Mouse (Mus musculus): ENCODE results near the gene 4931440F15Rik. TPM values are rescaled to one million over a fixed set of nuclear protein-coding genes. Genes with fewer than 3 reads are reported as not detected.
"Not testable (repeated sequence)": the region's sequence is repeated elsewhere in the genome, so short reads cannot be mapped to it uniquely, and the experiment has no call there.

4931440F15Rik gene
- polyA plus RNA-seq, 1 experiment, result 0.15 TPM

DNA sequence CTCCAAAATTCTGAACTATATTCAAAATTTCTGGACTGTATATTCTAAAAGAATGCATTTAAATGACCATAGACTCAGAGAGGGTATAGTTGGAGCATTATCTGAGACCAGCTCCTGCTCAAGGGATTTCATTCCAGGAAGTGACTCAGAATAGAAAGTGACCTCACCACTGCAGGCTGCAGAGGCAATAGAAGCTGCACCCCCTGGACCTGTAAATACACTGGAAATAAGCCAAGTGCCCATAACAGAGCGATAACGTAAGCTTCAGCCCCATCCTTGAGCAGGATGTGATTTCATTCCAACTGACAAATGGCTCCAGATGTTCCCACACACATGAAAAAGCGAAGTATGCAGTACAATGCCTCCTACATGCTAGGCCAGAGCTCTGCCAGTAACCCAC is 14.3 kb upstream of the 4931440F15Rik start:
- H3K36me3 ChIP-seq (ENCODE audit: control insufficient read depth, insufficient read depth, low read length), result no peaks in the 10 kb centered on the region
- no peak overlapping the region for H3K4me3 ChIP-seq (ENCODE audit: control insufficient read depth, insufficient read depth, low read length)
- DNase-seq, result no peak
- H3K27me3 ChIP-seq (ENCODE audit: control insufficient read depth, insufficient read depth, low read length), result no peaks in the 10 kb centered on the region
- no peaks in the 10 kb centered on the region for H3K4me1 ChIP-seq (replicated peaks; ENCODE audit: control insufficient read depth, insufficient read depth, low read length)
- no peak overlapping the region for H3K27ac ChIP-seq (ENCODE audit: control insufficient read depth, insufficient read depth, low read length)
- TF ChIP-seq CTCF (IDR thresholded peaks at IDR 0.05; ENCODE audit: borderline replicate concordance, control insufficient read depth, extremely low read depth, insufficient read depth, low read length, poor library complexity), result no peak
- no peak for TF ChIP-seq POLR2A (IDR thresholded peaks at IDR 0.05; ENCODE audit: control insufficient read depth, extremely low read depth, insufficient read depth, low read length, poor library complexity)
- 86% methylated on average over 3 of the region's 3 CpGs for WGBS

DNA sequence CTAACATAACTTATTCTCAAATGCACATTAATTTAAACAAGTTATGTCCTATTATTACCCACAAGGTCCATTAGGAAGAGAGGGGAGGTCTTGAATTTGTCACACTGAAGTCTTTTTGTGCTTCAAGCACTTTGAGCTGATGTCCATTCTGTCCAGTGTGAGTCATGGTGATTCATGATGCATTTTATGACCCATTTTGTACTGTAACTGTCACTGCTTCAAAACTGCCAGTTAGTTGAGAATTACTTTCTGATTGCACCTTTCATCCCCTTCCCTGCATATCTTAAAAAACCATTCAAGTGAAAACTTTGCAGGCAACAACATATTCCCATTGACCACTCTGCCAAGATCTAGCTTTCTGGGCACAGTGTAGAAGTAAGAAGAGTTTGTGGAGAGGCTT is 11.6 kb upstream of the 4931440F15Rik start:
- Histone ChIP-seq H3K36me3 (ENCODE audit: control insufficient read depth, insufficient read depth, low read length) (no peaks in the 10 kb centered on the region), H3K27me3 (ENCODE audit: control insufficient read depth, insufficient read depth, low read length) (no peaks in the 10 kb centered on the region), H3K4me1 (replicated peaks; ENCODE audit: control insufficient read depth, insufficient read depth, low read length) (no peaks in the 10 kb centered on the region), H3K4me3 (ENCODE audit: control insufficient read depth, insufficient read depth, low read length) (no peak overlapping the region), H3K27ac (ENCODE audit: control insufficient read depth, insufficient read depth, low read length) (no peak overlapping the region)
- TF ChIP-seq CTCF (IDR thresholded peaks at IDR 0.05; ENCODE audit: borderline replicate concordance, control insufficient read depth, extremely low read depth, insufficient read depth, low read length, poor library complexity) (no peak), POLR2A (IDR thresholded peaks at IDR 0.05; ENCODE audit: control insufficient read depth, extremely low read depth, insufficient read depth, low read length, poor library complexity) (no peak)
- DNase-seq, result no peak

DNA sequence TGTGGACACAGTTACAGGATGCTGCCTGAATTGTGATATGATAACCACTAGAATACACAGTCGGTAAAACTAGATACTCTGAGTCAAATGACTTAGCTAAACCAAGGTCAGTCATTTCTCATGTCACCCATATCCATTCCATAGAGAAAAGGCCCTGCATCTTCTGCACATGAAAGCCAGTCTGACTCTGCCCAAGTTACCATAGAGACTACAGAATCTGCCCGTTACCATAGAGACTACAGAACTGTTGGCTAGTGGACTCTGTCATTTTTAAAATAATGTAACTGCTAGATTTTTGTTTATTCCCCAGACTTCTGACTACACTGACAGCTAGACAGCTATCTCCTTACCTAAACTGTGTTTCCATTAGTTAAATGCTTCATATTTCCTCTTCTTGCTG is 2.3 kb upstream of the 4931440F15Rik start:
- Histone ChIP-seq H3K36me3 (ENCODE audit: control insufficient read depth, insufficient read depth, low read length) (no peaks in the 10 kb centered on the region), H3K4me1 (replicated peaks; ENCODE audit: control insufficient read depth, insufficient read depth, low read length) (no peaks in the 10 kb centered on the region), H3K4me3 (ENCODE audit: control insufficient read depth, insufficient read depth, low read length) (no peak overlapping the region), H3K27ac (ENCODE audit: control insufficient read depth, insufficient read depth, low read length) (no peak overlapping the region), H3K27me3 (ENCODE audit: control insufficient read depth, insufficient read depth, low read length) (no peaks in the 10 kb centered on the region)
- TF ChIP-seq POLR2A (IDR thresholded peaks at IDR 0.05; ENCODE audit: control insufficient read depth, extremely low read depth, insufficient read depth, low read length, poor library complexity), result no peak
- no peak for TF ChIP-seq CTCF (IDR thresholded peaks at IDR 0.05; ENCODE audit: borderline replicate concordance, control insufficient read depth, extremely low read depth, insufficient read depth, low read length, poor library complexity)
- 92% methylated on average over 2 of the region's 2 CpGs for WGBS
- DNase-seq, result no peak

DNA sequence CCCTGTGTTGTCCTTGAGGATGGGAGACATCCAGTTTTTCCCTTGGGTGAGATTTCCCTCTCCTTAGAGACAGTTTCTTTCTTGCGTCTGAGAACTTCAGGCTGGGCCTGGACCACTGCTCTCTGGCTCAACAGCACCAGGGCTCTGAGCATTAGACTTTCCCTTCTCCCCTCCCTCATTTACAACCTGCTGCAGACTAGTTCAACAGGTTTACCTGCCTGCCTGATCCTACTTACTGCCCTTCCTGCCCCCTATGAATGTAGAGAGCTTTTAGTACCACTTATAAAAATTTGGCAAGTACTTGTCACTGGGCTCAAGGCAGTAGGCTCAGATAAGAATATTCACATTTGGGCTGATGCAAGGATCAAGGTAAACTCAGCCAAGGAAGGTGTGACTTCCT is 533 bp upstream of the 4931440F15Rik start:
- TF ChIP-seq CTCF (IDR thresholded peaks at IDR 0.05; ENCODE audit: borderline replicate concordance, control insufficient read depth, extremely low read depth, insufficient read depth, low read length, poor library complexity) (no peak), POLR2A (IDR thresholded peaks at IDR 0.05; ENCODE audit: control insufficient read depth, extremely low read depth, insufficient read depth, low read length, poor library complexity) (no peak)
- no peak overlapping the region for H3K4me3 ChIP-seq (ENCODE audit: control insufficient read depth, insufficient read depth, low read length)
- 100% methylated on average over 1 of the region's 1 CpGs for WGBS

DNA sequence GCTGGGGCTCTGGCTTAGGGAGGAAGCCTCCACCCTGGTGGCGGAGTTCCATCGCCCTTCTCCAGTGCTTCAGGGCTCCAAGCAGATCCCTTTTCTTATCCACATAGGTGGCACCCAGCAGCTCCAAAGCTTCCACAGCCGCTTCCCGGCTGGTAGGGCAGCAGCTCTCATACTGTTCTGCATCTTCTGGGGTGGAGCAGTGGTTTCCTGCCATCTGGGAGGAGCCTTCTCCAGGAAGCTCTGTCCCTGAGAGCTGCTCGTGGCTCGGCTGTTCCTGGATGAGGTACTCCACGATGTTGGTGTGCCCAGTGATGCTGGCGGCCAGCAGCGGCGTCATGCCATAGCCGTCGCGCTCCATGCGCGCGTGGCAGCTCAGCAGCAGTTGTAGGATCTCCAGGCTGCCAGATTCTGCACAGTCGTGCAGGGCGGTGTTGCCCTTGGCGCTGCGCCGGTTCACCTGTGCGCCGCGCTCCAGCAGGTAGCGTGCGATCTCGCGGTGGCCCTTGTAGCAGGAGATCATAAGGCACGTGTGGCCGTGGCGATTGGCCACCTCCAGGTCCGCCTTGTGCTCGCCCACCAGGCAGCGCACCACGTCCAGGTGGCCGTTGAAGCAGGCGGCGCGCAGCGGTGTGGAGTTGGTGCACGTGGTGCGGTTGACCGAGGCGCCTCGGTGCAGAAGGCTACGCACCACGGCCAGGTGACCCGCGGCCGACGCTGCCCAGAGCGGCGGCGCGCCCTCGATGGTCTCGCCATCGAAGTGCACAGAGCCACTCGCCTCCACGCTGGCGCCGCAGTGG is 796 bp downstream of the 4931440F15Rik start:
- not testable (repeated sequence) for H3K4me3 ChIP-seq (ENCODE audit: control insufficient read depth, insufficient read depth, low read length)

More for the DNA sequence above, 533 bp upstream of the 4931440F15Rik start:
- no peaks in the 10 kb centered on the region for H3K4me1 ChIP-seq (replicated peaks; ENCODE audit: control insufficient read depth, insufficient read depth, low read length)
- DNase-seq, result no peak
- H3K27ac ChIP-seq (ENCODE audit: control insufficient read depth, insufficient read depth, low read length), result no peak overlapping the region
- no peaks in the 10 kb centered on the region for H3K36me3 ChIP-seq (ENCODE audit: control insufficient read depth, insufficient read depth, low read length)
- H3K27me3 ChIP-seq (ENCODE audit: control insufficient read depth, insufficient read depth, low read length), result no peaks in the 10 kb centered on the region

DNA sequence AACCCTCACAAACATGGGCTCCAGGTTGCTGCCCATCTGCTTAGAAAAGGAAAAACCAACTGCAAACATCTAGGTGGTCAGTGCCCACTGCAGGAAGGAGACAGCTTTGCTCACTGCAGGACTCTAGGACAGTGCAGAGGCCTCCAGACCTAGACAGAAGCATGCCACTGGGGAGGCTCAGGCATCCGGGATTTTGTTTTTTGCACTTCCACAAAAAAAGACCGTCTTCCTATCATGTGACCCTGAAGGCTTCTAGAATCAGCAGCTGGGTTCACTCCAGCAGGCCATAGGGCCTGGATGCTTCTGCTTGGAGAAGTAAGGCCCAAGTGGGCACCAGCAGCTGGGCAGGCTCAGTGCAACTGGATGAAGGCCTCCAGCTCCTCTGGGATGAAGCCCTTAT is 2.3 kb downstream of the 4931440F15Rik start:
- TF ChIP-seq POLR2A (IDR thresholded peaks at IDR 0.05; ENCODE audit: control insufficient read depth, extremely low read depth, insufficient read depth, low read length, poor library complexity) (no peak), CTCF (IDR thresholded peaks at IDR 0.05; ENCODE audit: borderline replicate concordance, control insufficient read depth, extremely low read depth, insufficient read depth, low read length, poor library complexity) (no peak)
- H3K4me1 ChIP-seq (replicated peaks; ENCODE audit: control insufficient read depth, insufficient read depth, low read length), result no peaks in the 10 kb centered on the region
- 92% methylated on average over 2 of the region's 2 CpGs for WGBS
- no peak overlapping the region for H3K4me3 ChIP-seq (ENCODE audit: control insufficient read depth, insufficient read depth, low read length)
- no peaks in the 10 kb centered on the region for H3K36me3 ChIP-seq (ENCODE audit: control insufficient read depth, insufficient read depth, low read length)
- no peaks in the 10 kb centered on the region for H3K27me3 ChIP-seq (ENCODE audit: control insufficient read depth, insufficient read depth, low read length)
- DNase-seq, result no peak
- no peak overlapping the region for H3K27ac ChIP-seq (ENCODE audit: control insufficient read depth, insufficient read depth, low read length)

More for the DNA sequence above, 796 bp downstream of the 4931440F15Rik start:
- H3K4me1 ChIP-seq (replicated peaks; ENCODE audit: control insufficient read depth, insufficient read depth, low read length); H3K27ac ChIP-seq (ENCODE audit: control insufficient read depth, insufficient read depth, low read length); H3K36me3 ChIP-seq (ENCODE audit: control insufficient read depth, insufficient read depth, low read length); DNase-seq; H3K27me3 ChIP-seq (ENCODE audit: control insufficient read depth, insufficient read depth, low read length): not testable (repeated sequence)
- 32% methylated on average over 62 of the region's 62 CpGs for WGBS

DNA sequence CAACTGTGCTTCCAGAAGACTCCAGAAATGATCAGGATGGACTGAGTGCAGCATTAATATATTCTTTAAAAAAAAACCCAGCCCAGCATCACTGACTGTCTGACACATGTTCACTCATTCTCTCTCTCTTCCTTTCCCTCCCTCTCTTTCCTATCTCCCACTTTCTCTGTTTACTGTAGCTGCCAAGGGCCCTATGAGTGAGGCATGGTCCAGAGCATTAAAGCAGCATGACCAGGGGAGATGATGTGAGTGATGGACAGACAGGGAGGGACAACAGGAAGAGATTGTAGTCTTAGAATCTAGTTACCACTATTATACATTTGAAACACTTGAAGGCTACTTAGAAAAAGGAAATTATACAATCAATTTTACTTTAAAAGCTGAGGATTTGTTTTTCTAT is 9.8 kb downstream of the 4931440F15Rik start:
- no peaks in the 10 kb centered on the region for H3K36me3 ChIP-seq (ENCODE audit: control insufficient read depth, insufficient read depth, low read length)
- H3K27ac ChIP-seq (ENCODE audit: control insufficient read depth, insufficient read depth, low read length), result no peak overlapping the region
- no peaks in the 10 kb centered on the region for H3K4me1 ChIP-seq (replicated peaks; ENCODE audit: control insufficient read depth, insufficient read depth, low read length)
- DNase-seq, result no peak
- TF ChIP-seq CTCF (IDR thresholded peaks at IDR 0.05; ENCODE audit: borderline replicate concordance, control insufficient read depth, extremely low read depth, insufficient read depth, low read length, poor library complexity) (no peak), POLR2A (IDR thresholded peaks at IDR 0.05; ENCODE audit: control insufficient read depth, extremely low read depth, insufficient read depth, low read length, poor library complexity) (no peak)
- no peak overlapping the region for H3K4me3 ChIP-seq (ENCODE audit: control insufficient read depth, insufficient read depth, low read length)
- no peaks in the 10 kb centered on the region for H3K27me3 ChIP-seq (ENCODE audit: control insufficient read depth, insufficient read depth, low read length)
